Mouse (Mus musculus): ENCODE data around the gene Pik3r5. TPM values are rescaled to one million over a fixed set of nuclear protein-coding genes. Genes with fewer than 3 reads are reported as not detected.

Gene Pik3r5
- 3.1 and 3.2 TPM in 2 replicates for total RNA-seq (2012; rRNA removed)
- 1 to 10 TPM in 1 of 2 experiments, not detected in 1; 5.7 TPM for polyA plus RNA-seq (2012; ENCODE audit: insufficient read depth in 1 of 2, insufficient read length in 2 of 2, low read depth in 1 of 2, low replicate concordance in 2 of 2, missing spikeins in 1 of 2)

- H3K36me3 ChIP-seq (ENCODE audit: control insufficient read depth in 1 of 2, insufficient read depth in 2 of 2, low read length in 2 of 2): peaks cover 0 to 3% of the 10 kb centered on the region in 2 experiments; a peak in 1 of 4 replicates
- peak within 1 kb of the TSS; percentile 82 for H3K27ac ChIP-seq (ENCODE audit: control insufficient read depth, low read depth, low read length)
- H3K9ac ChIP-seq (ENCODE audit: control insufficient read depth, low read depth, low read length, poor library complexity, severe bottlenecking): peak within 1 kb of the TSS; percentile 79
- no peaks in the 10 kb centered on the region for H3K9me3 ChIP-seq (replicated peaks; ENCODE audit: insufficient read depth, low read length)
- H3K4me1 ChIP-seq (ENCODE audit: control insufficient read depth in 1 of 2, insufficient read depth in 2 of 2, low read length in 2 of 2): peaks cover 3 to 15% of the 10 kb centered on the region in 2 experiments; a peak in 3 of 4 replicates
- H3K27me3 ChIP-seq (ENCODE audit: control insufficient read depth in 1 of 2, insufficient read depth in 2 of 2, low read length in 2 of 2): no peaks in the 10 kb centered on the region
- peak within 1 kb of the TSS; percentile 77 to 87 for H3K4me3 ChIP-seq (ENCODE audit: control insufficient read depth in 1 of 2, insufficient read depth in 1 of 2, low read depth in 2 of 2, low read length in 2 of 2)
- H3K79me2 ChIP-seq (ENCODE audit: control insufficient read depth, insufficient read depth, low read length, poor library complexity): no peaks in the 10 kb centered on the region; the same call in 1 of the 2 replicates
- peak; percentile 94 for DNase-seq (ENCODE audit: low read depth, low spot score)
- TF ChIP-seq TBP (IDR thresholded peaks at IDR 0.05; ENCODE audit: low read depth, low read length) (no peak), GABPA (IDR thresholded peaks at IDR 0.05; ENCODE audit: low read depth, low read length) (no peak), MEF2A (IDR thresholded peaks at IDR 0.05; ENCODE audit: extremely low read depth, insufficient replicate concordance, low read depth, low read length, poor library complexity, severe bottlenecking) (no peak), SIN3A (IDR thresholded peaks at IDR 0.05; ENCODE audit: low read length) (peak; percentile 80), CHD2 (IDR thresholded peaks at IDR 0.05; ENCODE audit: low read length) (no peak), MYB (IDR thresholded peaks at IDR 0.05; ENCODE audit: low read depth, low read length) (no peak), MAZ (IDR thresholded peaks at IDR 0.05; ENCODE audit: low read depth, low read length) (peak; percentile 66), RAD21 (IDR thresholded peaks at IDR 0.05; ENCODE audit: low read depth, low read length) (peak; percentile 34), SMC3 (IDR thresholded peaks at IDR 0.05; ENCODE audit: low read depth, low read length) (peak; percentile 65), USF1 (IDR thresholded peaks at IDR 0.05; ENCODE audit: low read depth, low read length) (no peak), NRF1 (IDR thresholded peaks at IDR 0.05; ENCODE audit: insufficient read depth, low read depth, low read length, poor library complexity, severe bottlenecking) (no peak), ELF1 (IDR thresholded peaks at IDR 0.05; ENCODE audit: low read depth, low read length) (peak; percentile 65; the same call in 1 of the 2 replicates), TCF12 (IDR thresholded peaks at IDR 0.05; ENCODE audit: low read depth, low read length) (0 out of 2 replicates have a peak, but pooled peaks have one; percentile 2), BHLHE40 (IDR thresholded peaks at IDR 0.05; ENCODE audit: borderline replicate concordance, low read depth, low read length) (no peak), POLR2AphosphoS5 (IDR thresholded peaks at IDR 0.05; ENCODE audit: borderline replicate concordance, low read depth, low read length) (no peak), KAT2A (conservative IDR thresholded peaks at IDR 0.05; ENCODE audit: low read depth, low read length) (no peak), NELFE (IDR thresholded peaks at IDR 0.05; ENCODE audit: low read depth, low read length) (peak; percentile 41; the same call in 1 of the 2 replicates), MAX (IDR thresholded peaks at IDR 0.05; ENCODE audit: low read length) (no peak), MXI1 (IDR thresholded peaks at IDR 0.05; ENCODE audit: low read depth, low read length) (no peak; the same call in 1 of the 2 replicates), ZNF384 (IDR thresholded peaks at IDR 0.05; ENCODE audit: low read depth, low read length) (no peak), HCFC1 (IDR thresholded peaks at IDR 0.05; ENCODE audit: low read depth, low read length) (peak; percentile 64), ZMIZ1 (IDR thresholded peaks at IDR 0.05; ENCODE audit: low read depth, low read length) (no peak), USF2 (IDR thresholded peaks at IDR 0.05; ENCODE audit: borderline replicate concordance in 1 of 2, insufficient read depth in 1 of 2, low read depth in 1 of 2, low read length in 2 of 2) (no peak), TAL1 (IDR thresholded peaks at IDR 0.05; ENCODE audit: low read length) (no peak), JUND (IDR thresholded peaks at IDR 0.05; ENCODE audit: low read depth, low read length) (no peak), UBTF (IDR thresholded peaks at IDR 0.05; ENCODE audit: borderline replicate concordance, insufficient read depth, low read depth, low read length) (no peak), EP300 (IDR thresholded peaks at IDR 0.05; ENCODE audit: low read depth in 1 of 2, low read length in 2 of 2) (peak in 1 of 2 experiments; percentile 15; a peak in 1 of 4 replicates), E2F4 (IDR thresholded peaks at IDR 0.05; ENCODE audit: borderline replicate concordance, low read depth, low read length) (no peak), POLR2A (IDR thresholded peaks at IDR 0.05; ENCODE audit: control insufficient read depth in 1 of 2, insufficient read depth in 1 of 2, low read depth in 1 of 2, low read length in 2 of 2, poor library complexity in 1 of 2) (peak; percentile 55 to 57; a peak in 2 of 4 replicates), MAFK (IDR thresholded peaks at IDR 0.05; ENCODE audit: borderline replicate concordance, low read depth, low read length) (no peak), CTCF (IDR thresholded peaks at IDR 0.05 in 2 of 3, conservative IDR thresholded peaks at IDR 0.05 in 1 of 3; ENCODE audit: control insufficient read depth in 1 of 3, insufficient read depth in 1 of 3, low read depth in 2 of 3, low read length in 3 of 3, poor library complexity in 1 of 3, severe bottlenecking in 1 of 3) (peak; percentile 53 to 89 (median 71)), POLR2AphosphoS2 (IDR thresholded peaks at IDR 0.05; ENCODE audit: low read length) (no peak), ZC3H11A (IDR thresholded peaks at IDR 0.05; ENCODE audit: low read depth, low read length) (peak; percentile 14; the same call in 1 of the 2 replicates), ETS1 (IDR thresholded peaks at IDR 0.05; ENCODE audit: low read depth, low read length) (no peak), CHD1 (IDR thresholded peaks at IDR 0.05; ENCODE audit: low read depth, low read length) (no peak)
These were observed at the start of gene Pik3r5 for GRCm38 (mm10) chr11:68431699-68432360. Gene Pik3r5 (plus strand): TSS chr11:68432121.
